Mouse (Mus musculus): ENCODE measurements around the gene Tgoln1. TPM values are rescaled to one million over a fixed set of nuclear protein-coding genes. Genes with fewer than 3 reads are reported as not detected.

Gene Tgoln1
- total RNA-seq, 2 experiments from 2014 or later: 95.0 to 98.9 TPM

Other genes with a start within 250 kb of the Tgoln1 start
- gene Vamp5, start 236.5 kb downstream of the Tgoln1 start, total RNA-seq (2021): 1 to 10 TPM; 5.8 to 8.1 TPM
- 10 to 100 TPM; 17.7 to 18.9 TPM for gene Vamp8, start 226.3 kb downstream of the Tgoln1 start, total RNA-seq (2021)
- gene Ggcx, start 202.7 kb downstream of the Tgoln1 start, total RNA-seq (2021): 10 to 100 TPM; 21.7 to 23.3 TPM
- gene Mat2a, start 177.4 kb downstream of the Tgoln1 start, total RNA-seq (2021): 100 to 1,000 TPM; 193 to 211 TPM
- gene Sh2d6, start 95.3 kb downstream of the Tgoln1 start, total RNA-seq (2021): under 1 TPM; 0.67 to 0.76 TPM
- gene Capg, start 72.6 kb downstream of the Tgoln1 start, total RNA-seq (2021): 1 to 10 TPM; 3.9 to 5.0 TPM
- 10 to 100 TPM; 24.5 to 24.8 TPM for gene Elmod3, start 18.6 kb downstream of the Tgoln1 start, total RNA-seq (2021)
- 10 to 100 TPM; 64.3 to 76.9 TPM for gene Retsat, start 18.5 kb downstream of the Tgoln1 start, total RNA-seq (2021)
- gene Tcf7l1, start 172.3 kb upstream of the Tgoln1 start, total RNA-seq (2021): 1 to 10 TPM; 3.2 to 3.5 TPM

All from layer of hippocampus, adult 18-20 months (tissue).